Mouse (Mus musculus): ENCODE data around the gene Borcs8.
A peak's percentile ranks its signal among the peaks of the same experiment; 100 is the strongest.

Borcs8 gene

DNA sequence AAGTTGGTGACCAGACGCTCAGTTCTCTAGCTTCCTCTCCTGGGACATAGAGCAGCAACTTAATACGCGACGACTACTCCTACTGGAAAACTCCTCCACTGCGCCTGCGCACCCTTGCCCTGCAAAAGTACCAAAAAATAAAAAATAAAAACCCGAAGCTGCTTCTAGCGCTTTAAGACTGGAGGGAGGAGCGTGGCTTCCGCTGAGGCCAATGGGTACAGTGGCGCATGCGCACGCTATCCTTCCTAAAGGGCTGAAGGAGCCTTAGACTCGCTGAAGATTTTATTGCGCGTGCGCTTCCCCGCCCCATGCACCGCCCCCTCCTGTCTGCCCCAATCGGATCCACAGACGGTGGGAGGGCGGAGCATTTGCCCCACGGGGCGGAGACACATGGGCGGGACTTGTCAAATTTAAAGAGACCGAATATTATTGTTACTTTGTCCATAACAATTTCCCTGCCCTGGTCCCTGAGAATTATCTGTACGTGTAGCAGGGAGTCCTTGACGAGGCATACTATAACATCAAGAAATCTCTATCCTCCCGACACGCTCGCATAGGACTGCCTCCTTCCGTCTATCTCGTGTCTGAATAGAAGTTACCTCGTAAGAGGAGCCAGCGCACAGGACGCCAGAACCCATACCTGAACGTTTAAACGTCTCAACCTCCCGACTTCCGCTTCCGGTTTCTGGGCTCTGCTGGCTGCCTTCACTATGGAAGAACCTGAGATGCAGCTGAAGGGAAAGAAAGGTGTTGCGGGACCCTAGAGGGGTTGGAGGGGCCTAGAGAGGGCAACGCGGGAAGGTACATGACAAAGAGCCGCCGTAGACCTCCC, at the start of gene Borcs8, which contains the start of the genes Rfxank and Mef2b:
TSS of gene Borcs8 (plus strand) at position 474 of the 832 bp plus-strand sequence.
TSS of gene Rfxank (minus strand) at position 129 of the 832 bp plus-strand sequence.
TSS of gene Mef2b (plus strand) at position 686 of the 832 bp plus-strand sequence.
- DNase-seq (ENCODE audit: low read depth, low spot score): peak; percentile 98

DNA sequence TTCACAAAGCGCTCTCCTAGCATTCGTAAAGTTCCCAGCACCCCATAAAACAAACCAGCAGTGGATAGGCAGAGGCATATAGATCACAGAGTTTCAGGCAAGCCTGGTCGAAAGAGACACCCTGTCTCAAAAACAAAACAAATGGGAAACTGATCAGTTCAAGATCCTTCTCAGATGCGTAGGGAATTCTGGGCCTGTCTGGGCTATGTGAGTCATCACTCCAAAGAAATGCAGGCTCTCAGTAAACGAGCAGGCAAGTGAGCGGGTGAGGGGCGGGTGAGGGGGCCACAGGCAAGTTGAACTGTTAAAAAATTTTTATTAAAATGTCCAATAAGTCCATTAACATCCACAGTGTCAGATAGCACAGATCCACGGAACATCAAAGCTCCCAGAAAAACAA, 46.5 kb upstream of the Borcs8 start:
- DNase-seq (ENCODE audit: low read depth, low spot score): no peak

GRCm38 (mm10) chr8:70099276-70099675, 40.0 kb upstream of the Borcs8 start:
- DNase-seq (ENCODE audit: low read depth, low spot score): no peak

DNA sequence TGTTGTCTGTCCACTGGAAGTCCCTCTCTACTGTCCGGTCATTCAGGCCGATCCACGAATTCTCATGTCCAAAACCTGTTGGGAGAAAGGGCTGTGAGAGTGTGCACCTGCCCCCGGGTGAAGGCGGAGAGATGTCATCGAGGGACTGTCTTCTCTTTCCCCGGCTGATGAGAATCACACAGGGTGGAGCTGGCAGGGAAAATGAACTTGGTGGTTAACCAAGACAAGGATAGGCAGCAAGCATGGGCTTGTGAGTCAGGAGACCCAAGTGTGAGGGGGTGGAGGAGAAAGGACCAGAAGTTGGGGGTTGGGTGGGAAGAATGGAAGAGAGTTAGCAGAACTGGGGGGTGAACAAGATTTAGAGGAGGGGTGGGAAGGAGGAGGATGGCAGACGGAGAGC, 39.1 kb upstream of the Borcs8 start:
- no peak for DNase-seq (ENCODE audit: low read depth, low spot score)

DNA sequence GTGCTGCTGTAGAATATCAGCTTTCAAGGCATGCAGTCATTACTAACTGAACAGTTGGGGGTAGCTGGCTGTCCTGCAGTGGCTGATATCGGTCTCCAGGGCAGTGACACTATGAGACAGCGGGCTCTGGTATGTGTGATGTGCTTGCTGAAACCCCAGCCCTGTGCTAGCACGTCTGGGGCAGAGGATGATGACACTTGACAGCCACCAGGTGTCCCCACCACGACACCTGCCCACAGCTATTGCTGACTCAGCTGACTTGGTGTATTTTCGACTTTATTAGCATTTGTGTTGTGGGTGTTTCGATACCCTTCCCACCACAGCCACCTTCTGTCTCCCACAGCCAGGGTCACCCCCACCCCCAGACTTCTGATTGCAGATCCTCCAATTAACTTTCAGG, 34.8 kb upstream of the Borcs8 start:
- no peak for DNase-seq (ENCODE audit: low read depth, low spot score)

DNA sequence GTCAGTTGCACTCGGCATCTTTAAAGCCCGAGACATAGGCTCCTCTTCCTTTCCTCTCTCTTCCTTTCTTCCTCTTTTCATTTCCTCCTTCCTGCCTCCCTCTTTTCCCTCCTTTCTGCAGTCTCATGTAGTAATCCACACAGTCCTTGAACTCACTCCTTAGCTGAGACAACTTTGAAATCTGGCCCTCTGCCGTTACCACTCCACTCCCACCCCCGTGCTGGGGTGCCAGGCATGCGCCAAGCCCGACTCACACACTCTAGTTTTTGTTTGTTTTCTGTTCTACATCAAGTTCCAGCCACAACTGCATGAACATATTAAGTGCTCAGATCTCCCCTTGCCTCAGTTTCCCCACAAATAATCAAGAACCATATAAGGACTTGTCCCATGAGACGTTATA, 34.4 kb upstream of the Borcs8 start:
- no peak for DNase-seq (ENCODE audit: low read depth, low spot score)

DNA sequence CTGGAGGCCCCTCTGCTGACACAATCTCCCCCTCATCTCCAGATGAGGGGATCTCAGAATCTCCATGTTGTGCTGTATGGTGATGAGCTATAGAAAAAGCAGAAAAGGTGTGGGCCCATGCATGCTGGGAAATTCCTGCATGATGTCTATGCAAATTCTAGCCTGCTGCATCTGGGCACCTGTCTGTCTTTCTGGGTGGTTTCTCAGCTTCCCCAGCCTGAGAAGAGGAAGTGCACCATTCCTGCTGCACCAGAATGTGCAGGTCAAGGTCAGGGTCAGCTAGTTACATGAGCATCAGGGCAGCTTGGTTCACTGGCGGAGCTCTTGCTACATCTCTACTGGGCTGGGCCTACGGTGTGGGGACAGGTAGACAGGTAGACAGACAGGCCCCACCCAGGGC, 28.8 kb upstream of the Borcs8 start:
- DNase-seq (ENCODE audit: low read depth, low spot score): no peak

DNA sequence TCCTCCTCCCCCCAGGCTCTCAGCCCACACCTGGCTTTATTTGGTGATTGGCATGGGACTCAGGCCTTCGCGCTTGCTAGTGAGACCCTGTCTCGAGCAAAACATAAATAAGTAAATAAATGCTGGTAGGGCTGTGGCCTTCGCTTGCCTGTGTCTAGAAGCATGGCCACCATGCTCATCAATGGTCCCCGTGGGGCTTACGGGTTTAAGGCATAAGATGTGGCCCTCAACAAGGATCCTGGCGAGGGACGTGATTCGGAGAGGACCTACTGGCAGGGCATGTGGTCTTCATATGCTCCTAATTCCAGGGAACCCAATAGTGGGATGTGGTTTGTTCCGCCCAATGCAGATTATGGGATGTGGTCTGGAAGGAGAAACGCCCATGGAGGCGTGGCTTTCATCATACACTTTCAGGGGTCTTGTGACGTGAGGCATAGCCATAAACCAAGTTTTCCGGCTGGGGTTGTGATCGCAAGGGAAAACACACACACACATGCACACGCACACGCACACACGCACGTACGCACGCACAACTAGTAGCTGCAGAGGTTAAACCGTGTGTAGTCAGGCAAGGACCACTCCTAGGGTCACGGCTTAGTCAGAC, 28.0 kb upstream of the Borcs8 start:
- no peak for DNase-seq (ENCODE audit: low read depth, low spot score)

- DNase-seq (ENCODE audit: low read depth, low spot score): no peak
Observed at GRCm38 (mm10) chr8:70112401-70113016, 26.8 kb upstream of the Borcs8 start.

DNA sequence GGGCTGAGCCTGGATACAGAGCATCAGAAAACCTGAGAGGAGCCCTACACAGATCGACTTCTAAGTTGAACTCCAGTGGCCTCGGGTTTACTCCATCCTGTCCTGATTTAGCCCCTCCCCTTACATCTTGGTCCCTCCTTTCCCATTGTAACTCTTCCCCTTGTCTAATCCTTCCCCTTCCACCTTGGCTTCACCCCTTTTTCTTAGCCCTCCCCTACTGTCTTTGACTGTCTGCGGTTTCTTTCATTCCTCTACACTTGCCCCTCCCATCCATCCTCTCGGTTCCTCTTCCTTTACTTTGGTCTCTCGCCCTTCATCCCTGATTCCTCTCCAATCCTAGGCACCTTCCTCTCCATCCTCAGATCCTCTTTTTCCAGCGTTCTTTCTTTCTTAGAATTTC, 24.8 kb upstream of the Borcs8 start:
- no peak for DNase-seq (ENCODE audit: low read depth, low spot score)

DNA sequence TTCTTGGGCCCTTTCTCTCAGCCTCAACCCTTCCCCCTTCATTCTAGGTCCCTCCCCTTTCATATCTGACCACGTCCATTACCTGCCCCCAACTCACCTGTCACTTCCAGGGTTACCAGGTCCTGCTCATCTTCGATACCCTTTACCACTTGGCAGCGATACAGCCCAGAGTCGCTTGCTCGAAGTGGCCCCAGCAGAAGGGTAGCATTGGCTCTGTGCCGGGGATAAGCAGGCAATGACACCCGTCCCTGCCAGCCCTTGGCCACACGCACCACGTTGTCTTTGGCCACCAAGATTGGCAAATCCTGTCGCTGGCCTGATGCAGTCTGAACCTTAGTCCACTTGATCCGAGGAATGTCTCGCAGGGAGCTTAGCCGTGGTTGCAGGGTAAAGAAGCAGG, 24.4 kb upstream of the Borcs8 start:
- DNase-seq (ENCODE audit: low read depth, low spot score): no peak

DNA sequence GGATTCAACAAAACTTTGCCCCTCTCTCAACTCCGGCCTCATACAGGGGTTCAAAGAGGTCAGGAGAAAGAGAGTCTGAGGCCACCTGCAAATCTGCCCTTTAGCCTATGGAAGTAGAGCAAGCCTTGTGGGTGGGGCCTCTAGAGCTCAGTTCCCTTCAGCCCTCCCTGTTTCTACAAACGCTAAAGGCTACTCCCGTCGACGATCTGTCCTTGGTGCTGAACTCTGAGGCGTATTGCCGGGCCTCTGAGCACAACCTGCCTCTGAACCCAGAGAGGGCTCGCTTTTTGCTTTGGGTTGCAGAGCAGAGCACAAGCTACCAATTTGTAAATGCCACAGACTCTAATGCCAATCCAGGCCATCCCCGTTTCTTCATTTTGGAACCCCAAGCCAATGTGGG, 21.7 kb upstream of the Borcs8 start:
- DNase-seq (ENCODE audit: low read depth, low spot score): no peak

DNA sequence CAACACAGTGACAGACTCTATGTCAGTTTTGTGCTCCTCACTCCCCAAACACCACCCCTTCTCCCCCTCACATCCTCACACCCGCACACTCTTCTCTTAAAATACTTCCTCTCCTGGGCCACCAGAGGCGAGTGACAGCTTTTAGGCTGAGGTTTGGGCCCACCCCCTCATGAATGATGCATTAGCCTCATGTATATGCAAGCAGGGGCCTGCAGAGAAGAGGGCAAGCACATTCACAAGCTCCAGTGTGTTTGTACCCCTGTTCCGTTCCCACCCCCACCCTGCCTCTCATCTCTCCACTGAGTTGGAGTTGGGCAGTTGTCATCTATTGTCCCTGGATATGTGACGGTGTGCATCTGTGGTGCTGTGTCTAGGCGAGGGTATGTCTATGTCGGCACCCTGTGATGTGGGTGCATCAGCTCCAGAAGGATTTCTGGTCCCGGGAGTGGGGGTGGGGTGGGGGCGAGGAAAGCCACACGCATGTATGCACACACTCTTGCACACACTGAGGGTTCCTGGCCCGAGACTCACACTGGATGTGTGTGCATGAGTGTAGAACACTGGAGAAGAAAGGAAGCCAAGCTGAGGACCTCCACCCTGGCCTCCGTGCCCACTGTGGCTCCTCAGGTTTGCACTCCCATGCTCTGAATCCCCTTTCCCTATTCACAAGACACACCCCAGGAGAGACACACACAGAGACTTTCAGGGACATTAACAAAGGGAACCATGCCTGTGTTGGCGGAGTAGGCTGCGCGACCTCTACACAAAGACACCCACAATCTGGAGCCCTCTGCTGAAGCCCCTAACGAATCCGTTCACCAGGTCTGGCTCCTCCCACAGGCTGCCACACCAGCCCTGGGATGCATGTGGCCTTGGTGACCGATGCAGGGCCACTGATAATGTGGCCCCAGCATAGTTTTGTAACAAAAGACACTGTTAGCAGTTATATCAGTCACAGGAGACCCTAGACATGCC, 20.3 kb upstream of the Borcs8 start:
- DNase-seq (ENCODE audit: low read depth, low spot score): no peak

- no peak for DNase-seq (ENCODE audit: low read depth, low spot score)
Observed at GRCm38 (mm10) chr8:70120667-70121066, 18.6 kb upstream of the Borcs8 start, which contains the start of gene Ncan. TSS of gene Ncan (minus strand) at chr8:70120873.

GRCm38 (mm10) chr8:70122863-70123262, 16.4 kb upstream of the Borcs8 start:
- no peak for DNase-seq (ENCODE audit: low read depth, low spot score)

DNA sequence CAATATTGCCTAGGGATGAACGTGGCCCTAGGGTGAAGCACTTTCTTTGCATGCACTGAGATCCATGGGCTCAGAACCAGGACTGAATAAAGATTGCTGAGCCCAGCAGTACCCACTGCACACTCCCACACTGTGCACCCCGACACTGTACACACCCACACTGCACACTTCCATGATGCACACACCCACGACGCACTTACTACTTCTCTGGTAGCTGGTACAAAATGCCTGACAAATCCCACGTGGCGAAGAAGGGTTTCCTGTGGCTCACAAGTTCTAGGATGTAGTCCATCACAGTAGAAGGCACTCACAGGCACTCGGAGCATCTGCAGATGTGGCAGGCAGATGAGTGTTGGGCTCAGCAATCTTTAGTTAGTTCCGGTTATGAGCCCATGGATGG, 14.3 kb upstream of the Borcs8 start:
- no peak for DNase-seq (ENCODE audit: low read depth, low spot score)

DNA sequence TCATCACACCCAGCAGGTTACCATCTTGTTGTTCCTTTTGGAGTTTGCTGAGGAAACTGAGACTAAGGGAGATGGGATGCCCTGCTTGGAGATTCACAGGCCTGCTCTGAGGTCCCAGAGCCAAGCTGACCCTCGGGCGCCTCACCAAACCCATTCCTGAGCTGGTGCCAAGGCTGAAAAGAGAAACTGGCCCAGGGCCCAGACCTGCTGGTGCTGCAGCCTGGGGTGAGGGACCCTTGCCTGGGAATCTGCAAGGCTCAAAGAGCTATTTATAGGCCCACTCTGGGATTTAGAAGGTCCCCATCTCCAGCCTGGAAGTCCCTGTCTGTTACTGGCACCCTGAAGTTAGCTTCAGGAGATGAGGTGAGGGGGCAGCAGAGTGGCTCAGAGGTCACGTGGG, 10.9 kb upstream of the Borcs8 start:
- DNase-seq (ENCODE audit: low read depth, low spot score): no peak

DNA sequence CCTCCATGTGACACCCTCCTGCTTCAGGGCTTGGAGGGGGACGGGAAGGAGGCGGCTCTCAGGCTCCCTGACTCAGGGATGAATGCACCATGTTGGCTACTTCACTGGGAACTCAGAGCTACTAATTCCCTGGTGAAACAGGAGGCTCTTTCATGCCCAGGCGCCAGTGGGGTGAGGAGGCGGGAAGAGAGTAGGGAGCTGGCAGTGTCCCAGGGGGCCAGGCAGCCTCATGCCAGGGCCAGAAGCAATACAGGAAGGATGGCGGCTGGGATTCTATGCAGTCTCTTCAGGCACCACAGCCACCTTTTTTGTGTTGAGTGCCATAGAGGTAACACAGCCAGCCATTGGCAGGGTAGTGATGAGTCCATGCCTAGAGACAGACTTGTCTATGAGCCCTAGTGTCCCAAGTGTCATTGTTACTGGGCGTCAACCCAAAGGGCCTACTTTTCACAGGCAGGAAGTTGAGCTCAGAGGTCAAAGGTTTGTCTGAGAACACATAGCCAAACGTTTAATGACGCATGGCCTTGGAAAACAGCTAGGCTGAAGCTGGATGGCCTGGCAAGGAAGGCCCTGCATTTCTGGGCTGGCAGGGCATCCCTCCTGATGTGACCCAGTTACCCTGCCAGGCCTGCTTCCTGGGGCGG, 9.9 kb upstream of the Borcs8 start:
- DNase-seq (ENCODE audit: low read depth, low spot score): no peak

DNA sequence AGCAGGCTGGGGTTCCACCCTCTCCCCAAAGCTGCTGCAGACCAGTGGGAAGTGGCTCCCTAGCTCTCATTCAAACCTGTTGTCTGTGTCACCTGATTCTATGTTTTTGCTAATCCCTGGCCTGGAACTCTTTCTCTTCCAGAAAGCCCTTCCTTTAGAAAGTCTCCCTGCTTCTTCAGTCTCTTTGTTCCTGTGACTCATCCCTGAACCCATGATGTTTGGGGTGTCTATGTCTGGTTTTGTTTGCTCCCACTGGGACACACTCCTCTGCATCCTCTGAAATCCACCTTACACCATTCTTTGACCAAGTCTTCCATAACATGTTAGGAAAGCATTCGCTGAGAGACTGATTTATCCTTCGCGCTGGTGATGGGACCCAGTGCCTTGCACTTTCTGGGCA, 9.2 kb upstream of the Borcs8 start:
- DNase-seq (ENCODE audit: low read depth, low spot score): no peak

GRCm38 (mm10) chr8:70131166-70131883, 8.0 kb upstream of the Borcs8 start, which contains the start of gene Nr2c2ap:
TSS of gene Nr2c2ap (plus strand) at chr8:70131333.
- DNase-seq (ENCODE audit: low read depth, low spot score): peak; percentile 66

Measured in retina, adult 2 months (tissue).